Comparison of ENCODE assay signal across 7 mouse cellular contexts in genomic region chr9:56995198-56996027, GRCm38 (mm10). TPM values are rescaled to one million over a fixed set of nuclear protein-coding genes. Genes with fewer than 3 reads are reported as not detected.
DNase-seq lines count a peak whose midpoint lies in the region; ATAC-seq lines count a peak whose summit lies in the region.

No protein-coding gene starts in this region.

- peak overlapping the region; percentile 73 for H3K4me2 ChIP-seq in hindbrain, embryonic 16.5 days (ENCODE audit: low read length)

- intact Hi-C loops in left cerebral cortex, postnatal 36 days (cut with DNase I), result loop anchor here (2.0 to 5.0 kb wide), 3 partner anchors 37 to 135 kb away; partner anchors contain the start of genes Man2c1 and Snupn

- no peaks in the 10 kb centered on the region for H3K9me3 ChIP-seq in hindbrain, embryonic 16.5 days (ENCODE audit: control insufficient read depth, low read length)
- H3K9me3 ChIP-seq in midbrain, embryonic 10.5 days (replicated peaks), result no peaks in the 10 kb centered on the region

- no peaks in the 10 kb centered on the region for H3K27me3 ChIP-seq in hindbrain, embryonic 16.5 days (replicated peaks; ENCODE audit: control insufficient read depth, insufficient read depth, low read length)
- H3K27me3 ChIP-seq in midbrain, embryonic 10.5 days (ENCODE audit: low read depth, poor library complexity, severe bottlenecking), result no peaks in the 10 kb centered on the region

- peak; percentile 61 for DNase-seq in adipocyte (ENCODE audit: low spot score)
- peak; percentile 73 to 75 for DNase-seq in cerebellum, postnatal 25 days
- DNase-seq in gastrocnemius, adult 18-20 months (ENCODE audit: low spot score), result peak; percentile 33
- DNase-seq in left cerebral cortex, postnatal 36 days (ENCODE audit: low spot score in 2 of 2), result peak; percentile 57 to 74
- peak; percentile 78 for DNase-seq in midbrain, embryonic 10.5 days (ENCODE audit: low spot score)
- DNase-seq in spleen, adult 18-20 months, result peak; percentile 41 to 64

- peak; percentile 65 for ATAC-seq in hindbrain, embryonic 16.5 days

- peak overlapping the region; percentile 100 for H3K9ac ChIP-seq in hindbrain, embryonic 16.5 days (ENCODE audit: low read depth, low read length)

- H3K36me3 ChIP-seq in hindbrain, embryonic 16.5 days (ENCODE audit: control insufficient read depth, insufficient read depth, low read length), result no peaks in the 10 kb centered on the region
- H3K36me3 ChIP-seq in midbrain, embryonic 10.5 days, result peaks cover 9% of the 10 kb centered on the region

- H3K4me3 ChIP-seq in hindbrain, embryonic 16.5 days (ENCODE audit: low read length), result peak overlapping the region; percentile 98
- H3K4me3 ChIP-seq in midbrain, embryonic 10.5 days, result peak overlapping the region; percentile 92

- H3K27ac ChIP-seq in hindbrain, embryonic 16.5 days (ENCODE audit: low read depth, low read length), result peak overlapping the region; percentile 98
- peak overlapping the region; percentile 98 for H3K27ac ChIP-seq in midbrain, embryonic 10.5 days (replicated peaks)

- peaks cover 3% of the 10 kb centered on the region; the same call in 1 of the 2 replicates for H3K4me1 ChIP-seq in hindbrain, embryonic 16.5 days (ENCODE audit: control insufficient read depth, insufficient read depth, low read depth, low read length)
- H3K4me1 ChIP-seq in midbrain, embryonic 10.5 days, result peaks cover 18% of the 10 kb centered on the region

- WGBS in hindbrain, embryonic 16.5 days, result 0% methylated on average over 58 of the region's 80 CpGs
- under 1% methylated on average over 80 of the region's 80 CpGs for WGBS in midbrain, embryonic 10.5 days

RNA-seq across cellular contexts. Expression of gene Ptpn9, which starts 0.7 kb away (rescaled TPM):
- 1 to 10 TPM; 3.3 to 4.7 TPM for total RNA-seq in gastrocnemius, adult 18-20 months (2021)
- 22.9 and 24.6 TPM in 2 replicates for polyA plus RNA-seq in hindbrain, embryonic 16.5 days (2015; fragmentation: Nextera tagmentation; extraction: Ambion mirVana)
- total RNA-seq in left cerebral cortex, postnatal 36 days (2021), result 10 to 100 TPM; 25.3 to 32.7 TPM
- polyA plus RNA-seq in midbrain, embryonic 10.5 days (2016; fragmentation: Nextera tagmentation; extraction: Ambion mirVana), result 18.2 and 19.6 TPM in 2 replicates

RNA-seq across cellular contexts. Expression of gene Snupn, which starts 44.7 kb away (rescaled TPM):
- total RNA-seq in gastrocnemius, adult 18-20 months (2021), result 10 to 100 TPM; 10.8 to 11.5 TPM
- polyA plus RNA-seq in hindbrain, embryonic 16.5 days (2015; fragmentation: Nextera tagmentation; extraction: Ambion mirVana), result 28.9 and 29.9 TPM in 2 replicates
- total RNA-seq in left cerebral cortex, postnatal 36 days (2021), result 10 to 100 TPM; 13.9 to 16.0 TPM
- 29.7 and 30.2 TPM in 2 replicates for polyA plus RNA-seq in midbrain, embryonic 10.5 days (2016; fragmentation: Nextera tagmentation; extraction: Ambion mirVana)

RNA-seq across cellular contexts. Expression of gene Imp3, which starts 58.1 kb away (rescaled TPM):
- total RNA-seq in gastrocnemius, adult 18-20 months (2021), result 10 to 100 TPM; 46.7 to 51.6 TPM
- 66.8 and 66.9 TPM in 2 replicates for polyA plus RNA-seq in hindbrain, embryonic 16.5 days (2015; fragmentation: Nextera tagmentation; extraction: Ambion mirVana)
- total RNA-seq in left cerebral cortex, postnatal 36 days (2021), result 10 to 100 TPM; 50.2 to 50.4 TPM
- polyA plus RNA-seq in midbrain, embryonic 10.5 days (2016; fragmentation: Nextera tagmentation; extraction: Ambion mirVana), result 58.4 and 65.2 TPM in 2 replicates

Comparison
In these comparisons a context has a peak if more than half of its experiments do, and no peak if none do; other contexts are left out.
1. Peak in every context shown above with its lines: DNase-seq, ATAC-seq, H3K4me3 ChIP-seq and H3K27ac ChIP-seq.
2. RNA of gene Ptpn9, which starts 0.7 kb away (total RNA-seq): 25.3 to 32.7 TPM in left cerebral cortex, postnatal 36 days; 3.3 to 4.7 TPM in gastrocnemius, adult 18-20 months; every median in the first group is over 4 times any median in the second.